Comparison of ENCODE assay signal across 24 mouse cellular contexts in genomic region chr10:80355431-80355830, GRCm38 (mm10). TPM values are rescaled to one million over a fixed set of nuclear protein-coding genes. Genes with fewer than 3 reads are reported as not detected.
DNase-seq lines count a peak whose midpoint lies in the region; ATAC-seq and TF ChIP-seq lines count a peak whose summit lies in the region.
"Had no signal": no experiment of that assay in that cellular context is flagged by ENCODE, and none has a peak within 500 bp of the region (broad histone marks: within the 10 kb centered on the region; RNA-seq: fewer than 3 reads in every experiment).

No protein-coding gene starts in this region.

- H3K9me3 ChIP-seq in forebrain, embryonic 13.5 days (replicated peaks): no peaks in the 10 kb centered on the region
- no peaks in the 10 kb centered on the region for H3K9me3 ChIP-seq in forebrain, embryonic 11.5 days (ENCODE audit: control insufficient read depth, low read length)
- no peaks in the 10 kb centered on the region for H3K9me3 ChIP-seq in embryonic facial prominence, embryonic 10.5 days
- no peaks in the 10 kb centered on the region for H3K9me3 ChIP-seq in liver, postnatal 0 days (ENCODE audit: low read length)

- ATAC-seq in forebrain, embryonic 13.5 days: no peak
- ATAC-seq in forebrain, embryonic 11.5 days (replicated peaks; ENCODE audit: low FRiP score): no peak
- no peak for ATAC-seq in liver, postnatal 0 days
- ATAC-seq: CD4-positive, CD25-positive, alpha-beta regulatory T cell, adult 4 months; forebrain, embryonic 14.5 days; hindbrain, embryonic 16.5 days; intestine, embryonic 16.5 days; midbrain, embryonic 16.5 days; Patski had no signal

- H3K27me3 ChIP-seq in forebrain, embryonic 13.5 days: peaks cover 98% of the 10 kb centered on the region
- H3K27me3 ChIP-seq in forebrain, embryonic 11.5 days (ENCODE audit: control insufficient read depth, insufficient read depth, low read length): peaks cover 61% of the 10 kb centered on the region
- H3K27me3 ChIP-seq in embryonic facial prominence, embryonic 10.5 days (replicated peaks; ENCODE audit: low read depth, poor library complexity, severe bottlenecking): peaks cover 100% of the 10 kb centered on the region
- H3K27me3 ChIP-seq in liver, postnatal 0 days (ENCODE audit: insufficient read depth, low read length): peaks cover 64% of the 10 kb centered on the region

- peaks cover 27% of the 10 kb centered on the region for H3K4me1 ChIP-seq in forebrain, embryonic 13.5 days
- peaks cover 2% of the 10 kb centered on the region; the same call in 1 of the 2 replicates for H3K4me1 ChIP-seq in forebrain, embryonic 11.5 days (replicated peaks; ENCODE audit: control insufficient read depth, insufficient read depth, low read length)
- H3K4me1 ChIP-seq in embryonic facial prominence, embryonic 10.5 days: peaks cover 30% of the 10 kb centered on the region
- H3K4me1 ChIP-seq in liver, postnatal 0 days (ENCODE audit: insufficient read depth): peaks cover 5% of the 10 kb centered on the region

- no peak overlapping the region for H3K4me2 ChIP-seq in forebrain, embryonic 13.5 days
- no peak overlapping the region for H3K4me2 ChIP-seq in forebrain, embryonic 11.5 days (ENCODE audit: low read depth, low read length, severe bottlenecking)
- H3K4me2 ChIP-seq in liver, postnatal 0 days (ENCODE audit: low read depth, low read length): no peak overlapping the region

- DNase-seq in forebrain, embryonic 11.5 days (ENCODE audit: low spot score): no peak
- DNase-seq in retina, adult 2 months (ENCODE audit: low read depth, low spot score): peak; percentile 77
- DNase-seq in retina, embryonic 14.5 days (ENCODE audit: low spot score): no peak
- DNase-seq in embryonic facial prominence, embryonic 10.5 days (ENCODE audit: low spot score): no peak
- no peak for DNase-seq in liver, postnatal 0 days
- no peak for DNase-seq in adrenal gland, postnatal 4 days (ENCODE audit: low spot score in 2 of 2)
- no peak for DNase-seq in lung, postnatal 10 days
- DNase-seq: adrenal gland, adult 8-10 months; heart, postnatal 36 days; kidney, postnatal 4 days; liver; lung, postnatal 14 days; right cerebral cortex, postnatal 4 days; thymus, postnatal 14 days had no signal

- no peak for TF ChIP-seq EP300 in liver, postnatal 0 days (IDR thresholded peaks at IDR 0.05; ENCODE audit: low read depth)

- H3K36me3 ChIP-seq in forebrain, embryonic 13.5 days (ENCODE audit: poor library complexity, severe bottlenecking): no peaks in the 10 kb centered on the region
- H3K36me3 ChIP-seq in forebrain, embryonic 11.5 days (ENCODE audit: control insufficient read depth, insufficient read depth, low read length): no peaks in the 10 kb centered on the region
- H3K36me3 ChIP-seq in embryonic facial prominence, embryonic 10.5 days (replicated peaks): no peaks in the 10 kb centered on the region
- H3K36me3 ChIP-seq in liver, postnatal 0 days (replicated peaks; ENCODE audit: insufficient read depth, low read length): no peaks in the 10 kb centered on the region

- H3K9ac ChIP-seq in forebrain, embryonic 13.5 days: no peak overlapping the region
- H3K9ac ChIP-seq in forebrain, embryonic 11.5 days (ENCODE audit: low read length): no peak overlapping the region
- no peak overlapping the region for H3K9ac ChIP-seq in liver, postnatal 0 days (replicated peaks)

- WGBS in forebrain, embryonic 13.5 days: 4% methylated on average over 8 of the region's 9 CpGs
- 6% methylated on average over 9 of the region's 9 CpGs for WGBS in forebrain, embryonic 11.5 days
- WGBS in embryonic facial prominence, embryonic 10.5 days: 7% methylated on average over 9 of the region's 9 CpGs
- 17% methylated on average over 9 of the region's 9 CpGs for WGBS in liver, postnatal 0 days (ENCODE audit: insufficient replicate concordance)

- no peak overlapping the region for H3K27ac ChIP-seq in forebrain, embryonic 13.5 days
- no peak overlapping the region for H3K27ac ChIP-seq in forebrain, embryonic 11.5 days (ENCODE audit: low read depth, low read length)
- no peak overlapping the region for H3K27ac ChIP-seq in embryonic facial prominence, embryonic 10.5 days (replicated peaks)
- H3K27ac ChIP-seq in liver, postnatal 0 days (ENCODE audit: low read depth): no peak overlapping the region

- no peak for TF ChIP-seq CTCF in liver, postnatal 0 days (IDR thresholded peaks at IDR 0.05; ENCODE audit: low read depth)

- 0 out of 2 replicates have a peak overlapping the region, but pooled peaks have one; percentile 32 for H3K4me3 ChIP-seq in forebrain, embryonic 13.5 days
- no peak overlapping the region for H3K4me3 ChIP-seq in forebrain, embryonic 11.5 days (ENCODE audit: low read depth, low read length)
- 0 out of 2 replicates have a peak overlapping the region, but pooled peaks have one; percentile 51 for H3K4me3 ChIP-seq in embryonic facial prominence, embryonic 10.5 days
- no peak overlapping the region for H3K4me3 ChIP-seq in liver, postnatal 0 days (ENCODE audit: low read depth, low read length)

RNA-seq across cellular contexts. Expression of gene Plk5, which starts 0.8 kb away (rescaled TPM):
- 0.40 and 0.64 TPM in 2 replicates for polyA plus RNA-seq in forebrain, embryonic 13.5 days (2015; fragmentation: Nextera tagmentation; extraction: Ambion mirVana)
- 0.36 and 0.87 TPM in 2 replicates for polyA plus RNA-seq in forebrain, embryonic 11.5 days (2014; fragmentation: Nextera tagmentation; extraction: Ambion mirVana)
- 0.37 and 0.43 TPM in 2 replicates for polyA plus RNA-seq in embryonic facial prominence, embryonic 10.5 days (2016; fragmentation: Nextera tagmentation; extraction: Ambion mirVana)
- 0.08 and 0.20 TPM in 2 replicates for polyA plus RNA-seq in liver, postnatal 0 days (2015; fragmentation: Nextera tagmentation; extraction: Ambion mirVana)
- under 1 TPM in 1 of 2 experiments, not detected in 1; 0.36 TPM for total RNA-seq in adrenal gland, postnatal 4 days (2021)
- total RNA-seq: megakaryocyte, adult 5-6 weeks; neutrophil, adult 5-6 weeks had no signal
- polyA plus RNA-seq: CD4-positive, CD25-positive, alpha-beta regulatory T cell, adult 4 months; heart, embryonic 14.5 days had no signal

RNA-seq across cellular contexts. Expression of gene Adamtsl5, which starts 7.2 kb away (rescaled TPM):
- 0.18 and 0.21 TPM in 2 replicates for polyA plus RNA-seq in forebrain, embryonic 13.5 days (2015; fragmentation: Nextera tagmentation; extraction: Ambion mirVana)
- polyA plus RNA-seq in forebrain, embryonic 11.5 days (2014; fragmentation: Nextera tagmentation; extraction: Ambion mirVana): 0.51 and 0.76 TPM in 2 replicates
- 0.65 and 0.88 TPM in 2 replicates for polyA plus RNA-seq in embryonic facial prominence, embryonic 10.5 days (2016; fragmentation: Nextera tagmentation; extraction: Ambion mirVana)
- 1.5 and 1.8 TPM in 2 replicates for polyA plus RNA-seq in liver, postnatal 0 days (2015; fragmentation: Nextera tagmentation; extraction: Ambion mirVana)
- 10 to 100 TPM; 12.8 to 13.2 TPM for total RNA-seq in adrenal gland, postnatal 4 days (2021)
- total RNA-seq: neutrophil, adult 5-6 weeks had no signal
- polyA plus RNA-seq: CD4-positive, CD25-positive, alpha-beta regulatory T cell, adult 4 months had no signal

RNA-seq across cellular contexts. Expression of gene Reep6, which starts 25.7 kb away (rescaled TPM):
- 2.0 and 3.0 TPM in 2 replicates for polyA plus RNA-seq in forebrain, embryonic 13.5 days (2015; fragmentation: Nextera tagmentation; extraction: Ambion mirVana)
- polyA plus RNA-seq in forebrain, embryonic 11.5 days (2014; fragmentation: Nextera tagmentation; extraction: Ambion mirVana): 7.0 and 8.0 TPM in 2 replicates
- 6.6 TPM in 2 replicates for polyA plus RNA-seq in embryonic facial prominence, embryonic 10.5 days (2016; fragmentation: Nextera tagmentation; extraction: Ambion mirVana)
- polyA plus RNA-seq in liver, postnatal 0 days (2015; fragmentation: Nextera tagmentation; extraction: Ambion mirVana): 167 and 174 TPM in 2 replicates
- 10 to 100 TPM; 13.1 to 26.7 TPM for total RNA-seq in adrenal gland, postnatal 4 days (2021)
- total RNA-seq: neutrophil, adult 5-6 weeks had no signal

RNA-seq across cellular contexts. Expression of gene Pcsk4, which starts 26.1 kb away (rescaled TPM):
- 2.9 and 3.0 TPM in 2 replicates for polyA plus RNA-seq in forebrain, embryonic 13.5 days (2015; fragmentation: Nextera tagmentation; extraction: Ambion mirVana)
- 3.8 and 4.5 TPM in 2 replicates for polyA plus RNA-seq in forebrain, embryonic 11.5 days (2014; fragmentation: Nextera tagmentation; extraction: Ambion mirVana)
- 5.0 and 5.5 TPM in 2 replicates for polyA plus RNA-seq in embryonic facial prominence, embryonic 10.5 days (2016; fragmentation: Nextera tagmentation; extraction: Ambion mirVana)
- 5.6 TPM in 2 replicates for polyA plus RNA-seq in liver, postnatal 0 days (2015; fragmentation: Nextera tagmentation; extraction: Ambion mirVana)
- total RNA-seq in adrenal gland, postnatal 4 days (2021): 1 to 10 TPM; 7.7 to 7.8 TPM
- total RNA-seq: neutrophil, adult 5-6 weeks had no signal

RNA-seq across cellular contexts. Expression of gene Mex3d, which starts 32.0 kb away (rescaled TPM):
- 15.5 and 16.6 TPM in 2 replicates for polyA plus RNA-seq in forebrain, embryonic 13.5 days (2015; fragmentation: Nextera tagmentation; extraction: Ambion mirVana)
- 13.3 and 15.9 TPM in 2 replicates for polyA plus RNA-seq in forebrain, embryonic 11.5 days (2014; fragmentation: Nextera tagmentation; extraction: Ambion mirVana)
- 6.4 and 7.1 TPM in 2 replicates for polyA plus RNA-seq in embryonic facial prominence, embryonic 10.5 days (2016; fragmentation: Nextera tagmentation; extraction: Ambion mirVana)
- 0.72 and 0.99 TPM in 2 replicates for polyA plus RNA-seq in liver, postnatal 0 days (2015; fragmentation: Nextera tagmentation; extraction: Ambion mirVana)
- total RNA-seq in adrenal gland, postnatal 4 days (2021): 10 to 100 TPM; 25.4 to 26.7 TPM

Comparison
In these comparisons a context has a peak if more than half of its experiments do, and no peak if none do; other contexts are left out.
1. H3K4me3 ChIP-seq: peak in forebrain, embryonic 13.5 days (single experiment) and embryonic facial prominence, embryonic 10.5 days (single experiment); none in forebrain, embryonic 11.5 days (single experiment) and liver, postnatal 0 days (single experiment).
2. RNA of gene Reep6, which starts 25.7 kb away (polyA plus RNA-seq): 167 to 174 TPM in liver, postnatal 0 days; 7.0 to 8.0 TPM in forebrain, embryonic 11.5 days, 6.6 TPM in embryonic facial prominence, embryonic 10.5 days and 2.0 to 3.0 TPM in forebrain, embryonic 13.5 days; every median in the first group is over 10 times any median in the second.